Mouse (Mus musculus) kidney, embryonic 16.5 days (tissue): ENCODE results near the gene Polr3c. TPM values are rescaled to one million over a fixed set of nuclear protein-coding genes. Genes with fewer than 3 reads are reported as not detected.

Source experiments
- ATAC-seq: fragments of 200-750 bp; cut with Nextera tagmentation; 2 replicates; pipeline ENCODE4 v1.8.0; 2017; ENCODE audit warnings: moderate TSS enrichment; ENCODE audit not compliant: low FRiP score, low TSS enrichment
- H3K27ac ChIP-seq: fragments of 300-500 bp; sonication (generic); 2 replicates; pipeline ENCODE4 v1.5.1; 2014; ENCODE audit warnings: low read length
- H3K27me3 ChIP-seq: fragments of 300-500 bp; sonication (generic); 2 replicates; pipeline ENCODE4 v1.6.1; 2014; ENCODE audit warnings: low read length, control low read depth, mixed read lengths; ENCODE audit not compliant: insufficient read depth
- H3K36me3 ChIP-seq: fragments of 300-500 bp; sonication (generic); 2 replicates; pipeline ENCODE4 v1.6.1; 2014; ENCODE audit warnings: low read length, control low read depth, mixed read lengths; ENCODE audit not compliant: insufficient read depth
- H3K4me1 ChIP-seq: fragments of 300-500 bp; sonication (generic); 2 replicates; pipeline ENCODE4 v1.6.1; 2014; ENCODE audit warnings: low read length, control low read depth, mixed read lengths; ENCODE audit not compliant: insufficient read depth
- H3K4me2 ChIP-seq: fragments of 300-500 bp; sonication (generic); replicated peaks from 2 replicates; pipeline ENCODE4 v1.6.1; 2014; ENCODE audit warnings: low read depth, low read length
- H3K4me3 ChIP-seq: fragments of 300-500 bp; sonication (generic); 2 replicates; pipeline ENCODE4 v1.5.1; 2014; ENCODE audit warnings: mild to moderate bottlenecking, low read length
- H3K9ac ChIP-seq: fragments of 300-500 bp; sonication (generic); replicated peaks from 2 replicates; pipeline ENCODE4 v1.6.1; 2014; ENCODE audit warnings: low read length
- H3K9me3 ChIP-seq: fragments of 300-500 bp; sonication (generic); 2 replicates; pipeline ENCODE4 v1.6.1; 2016; ENCODE audit warnings: low read length, control low read depth
- WGBS: fragments of 180-500 bp; shearing (Covaris S2); extraction: QIAGEN DNeasy Blood & Tissue Kit; methylation state at CpG from one replicate; pipeline ENCODE4 v1.1.7; 2014; 5-methylcytosine and 5-hydroxymethylcytosine counted together
- polyA plus RNA-seq: library from polyadenylated mRNA; unstranded; fragments of >200 nt; fragmentation: Nextera tagmentation; extraction: Ambion mirVana; gene quantifications from 2 replicates; pipeline ENCODE4 v1.2.1, GENCODE M21; 2015

The Polr3c gene
- polyA plus RNA-seq, 1 experiment from 2014 or later, result 44.5 TPM

DNA sequence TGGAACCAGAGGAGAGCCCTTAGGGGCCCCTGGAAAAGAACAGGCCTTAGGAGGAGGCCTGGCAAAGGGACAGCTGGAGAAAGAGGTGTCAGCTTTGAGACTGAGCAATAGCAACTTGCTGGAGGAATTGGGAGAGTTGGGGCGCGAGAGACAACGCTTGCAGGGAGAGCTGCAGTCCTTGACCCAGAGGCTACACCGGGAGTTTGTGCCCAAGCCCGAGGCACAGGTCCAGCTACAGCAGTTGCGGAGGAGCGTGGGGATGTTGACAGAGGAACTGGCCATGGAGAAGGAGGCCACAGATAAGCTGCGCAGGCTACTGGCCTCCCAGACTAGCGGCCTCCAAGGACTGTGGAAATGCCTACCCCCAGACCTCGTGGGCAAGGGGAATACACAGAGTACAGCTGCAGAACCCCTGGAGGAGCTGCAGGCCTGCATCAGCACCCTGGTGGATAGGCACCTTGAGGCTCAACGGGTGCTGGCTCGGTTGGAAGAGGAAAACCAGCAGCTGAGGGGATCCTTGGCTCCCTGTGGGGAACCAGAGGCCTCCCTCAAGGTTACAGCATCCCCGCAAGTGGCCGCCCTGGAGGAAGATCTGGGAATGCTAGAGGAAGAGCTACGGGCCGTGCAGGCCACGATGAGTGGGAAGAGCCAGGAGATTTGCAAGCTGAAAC lies 43.1 kb downstream of the Polr3c start:
- peaks cover 10% of the 10 kb centered on the region; the same call in 1 of the 2 replicates for H3K27me3 ChIP-seq
- no peak overlapping the region for H3K27ac ChIP-seq
- peak overlapping the region; percentile 42 for H3K9ac ChIP-seq
- ATAC-seq, result no peak
- H3K4me3 ChIP-seq, result peak overlapping the region; percentile 22
- 58% methylated on average over 17 of the region's 17 CpGs for WGBS
- no peaks in the 10 kb centered on the region for H3K4me1 ChIP-seq
- H3K9me3 ChIP-seq, result no peaks in the 10 kb centered on the region
- H3K36me3 ChIP-seq, result no peaks in the 10 kb centered on the region
- peak overlapping the region; percentile 42 for H3K4me2 ChIP-seq

DNA sequence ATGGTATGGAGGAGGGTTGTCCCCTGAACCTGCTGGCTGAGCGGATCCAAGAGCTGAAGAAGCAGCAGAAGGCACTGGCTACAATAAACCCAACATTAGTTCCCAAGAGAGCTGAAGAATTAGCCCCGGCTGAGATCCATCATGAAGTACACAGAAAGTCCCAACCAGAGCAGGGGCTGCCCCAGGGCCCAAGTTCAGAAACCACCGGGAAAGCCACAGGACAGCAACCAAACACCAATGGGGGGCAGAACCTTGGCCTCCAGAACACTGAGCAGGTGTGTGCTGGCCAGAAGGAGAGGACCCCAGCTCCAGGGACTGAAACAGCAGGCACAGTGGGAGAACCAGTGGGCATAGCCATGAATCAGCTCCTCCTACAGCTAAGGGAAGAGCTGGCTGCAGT lies 43.9 kb downstream of the Polr3c start:
- Histone ChIP-seq H3K4me3 (no peak overlapping the region), H3K27ac (no peak overlapping the region), H3K27me3 (peaks cover 10% of the 10 kb centered on the region; the same call in 1 of the 2 replicates), H3K36me3 (no peaks in the 10 kb centered on the region), H3K4me2 (no peak overlapping the region), H3K9ac (no peak overlapping the region), H3K4me1 (no peaks in the 10 kb centered on the region), H3K9me3 (no peaks in the 10 kb centered on the region)
- ATAC-seq, result no peak
- whole genome bisulfite sequencing, result 93% methylated on average over 3 of the region's 3 CpGs

DNA sequence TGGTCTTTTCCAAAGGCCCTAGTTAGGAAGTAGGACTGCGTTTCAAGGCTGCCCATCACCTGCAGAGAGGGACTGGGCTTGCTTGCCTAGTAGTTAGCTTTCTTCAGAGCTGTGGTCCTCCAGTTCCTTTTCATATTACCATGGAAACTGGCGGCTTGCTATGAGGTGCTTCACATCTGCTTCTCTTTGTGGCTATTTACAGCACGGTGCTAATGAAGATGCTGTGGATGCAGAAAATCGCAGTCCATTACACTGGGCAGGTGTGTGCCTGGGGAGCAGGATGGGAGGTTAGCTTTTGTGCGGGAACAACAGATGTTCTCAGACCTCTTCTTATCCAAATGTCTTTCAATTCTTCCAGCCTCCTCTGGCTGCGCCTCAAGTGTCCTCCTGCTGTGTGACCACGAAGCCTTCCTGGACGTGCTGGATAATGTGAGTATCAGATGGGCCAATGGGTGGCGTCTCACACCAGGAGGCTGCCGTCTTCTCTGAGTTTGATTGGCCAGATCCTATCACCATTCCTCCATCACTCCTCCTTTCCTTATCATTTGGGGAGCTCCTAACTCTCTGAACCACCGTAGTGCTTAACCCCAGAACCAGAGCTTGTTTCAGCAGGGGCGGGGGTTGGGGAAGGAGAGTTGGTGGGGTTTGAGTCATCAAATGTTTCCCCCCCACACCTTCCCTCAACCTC lies 47.0 kb downstream of the Polr3c start:
- Histone ChIP-seq H3K9ac (no peak overlapping the region), H3K27ac (no peak overlapping the region), H3K27me3 (peaks cover 10% of the 10 kb centered on the region; the same call in 1 of the 2 replicates), H3K4me1 (peaks cover 4% of the 10 kb centered on the region; the same call in 1 of the 2 replicates), H3K4me2 (no peak overlapping the region), H3K36me3 (no peaks in the 10 kb centered on the region), H3K4me3 (no peak overlapping the region), H3K9me3 (no peaks in the 10 kb centered on the region)
- 32% methylated on average over 12 of the region's 12 CpGs for WGBS
- ATAC-seq, result no peak

DNA sequence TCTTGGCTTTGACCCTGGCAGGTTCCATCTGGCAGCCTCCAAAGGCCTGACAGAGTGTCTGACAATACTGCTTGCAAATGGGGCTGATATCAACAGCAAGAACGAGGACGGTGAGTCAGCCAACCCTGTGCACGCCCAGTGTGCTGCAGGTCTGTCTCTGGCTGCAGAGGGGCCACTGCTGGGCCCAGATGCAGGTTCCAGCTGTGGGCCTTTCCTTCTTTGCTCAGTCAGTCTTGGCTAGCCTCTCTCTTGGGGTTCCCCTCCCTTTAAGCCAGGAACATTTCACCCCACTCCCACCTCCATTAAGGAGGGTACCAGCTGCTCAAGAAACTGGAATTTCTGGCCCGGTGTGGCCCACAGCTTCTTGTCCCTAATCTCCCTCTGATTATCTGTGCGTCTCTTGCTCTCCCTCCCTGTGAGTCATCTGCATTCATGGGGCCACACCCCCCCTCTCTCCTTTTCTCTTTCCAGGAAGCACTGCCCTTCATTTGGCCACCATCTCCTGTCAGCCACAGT lies 48.2 kb downstream of the Polr3c start:
- H3K36me3 ChIP-seq, result no peaks in the 10 kb centered on the region
- H3K9me3 ChIP-seq, result no peaks in the 10 kb centered on the region
- WGBS, result 36% methylated on average over 5 of the region's 5 CpGs
- no peak overlapping the region for H3K4me2 ChIP-seq
- no peak overlapping the region for H3K27ac ChIP-seq
- H3K4me3 ChIP-seq, result no peak overlapping the region
- peaks cover 10% of the 10 kb centered on the region; the same call in 1 of the 2 replicates for H3K27me3 ChIP-seq
- H3K9ac ChIP-seq, result no peak overlapping the region
- no peak for ATAC-seq
- H3K4me1 ChIP-seq, result peaks cover 10% of the 10 kb centered on the region

DNA sequence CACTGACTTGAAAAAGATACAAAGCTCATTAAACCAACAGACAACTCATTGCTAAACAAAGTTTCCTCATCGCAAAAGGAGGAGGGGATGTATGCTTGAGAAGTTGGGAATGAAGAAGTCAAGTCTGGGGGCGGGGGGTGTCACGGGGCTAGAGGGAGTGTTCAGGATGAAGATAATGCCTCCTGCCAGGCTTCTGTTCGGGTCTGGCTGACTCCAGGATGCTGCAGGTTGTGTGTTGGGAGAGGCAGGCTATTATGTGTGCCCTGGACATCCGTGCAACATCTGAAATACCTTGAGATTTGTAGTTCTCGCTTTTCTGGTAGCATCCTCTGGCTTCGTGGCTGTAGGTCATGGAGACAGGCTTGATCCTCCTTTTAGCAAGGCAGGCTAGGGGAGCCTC lies 49.0 kb downstream of the Polr3c start:
- H3K27ac ChIP-seq, result no peak overlapping the region
- H3K9me3 ChIP-seq, result no peaks in the 10 kb centered on the region

DNA sequence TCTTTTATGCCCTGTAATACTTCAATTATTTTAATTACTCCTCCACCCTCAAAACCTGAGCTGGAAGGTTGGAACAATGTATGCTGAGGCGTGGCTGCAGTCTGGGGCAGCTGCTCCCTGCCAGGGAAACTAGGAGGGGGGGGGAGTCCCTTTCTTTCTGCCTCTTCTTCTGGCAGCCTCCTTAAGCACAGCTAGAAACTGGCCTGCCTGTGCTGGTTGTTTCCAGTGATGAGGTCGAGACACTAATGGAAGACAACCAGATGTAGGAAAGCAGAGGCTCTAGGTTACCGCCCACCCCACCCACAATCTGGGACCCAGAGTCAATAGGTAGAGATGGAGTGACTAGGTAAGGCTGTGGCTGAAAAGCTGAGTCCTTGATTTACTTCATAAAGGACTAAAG lies 51.7 kb downstream of the Polr3c start:
- peaks cover 21% of the 10 kb centered on the region for H3K4me1 ChIP-seq
- H3K27ac ChIP-seq, result peak overlapping the region; percentile 20; the same call in 1 of the 2 replicates
- 44% methylated on average over 3 of the region's 3 CpGs for WGBS
- H3K36me3 ChIP-seq, result no peaks in the 10 kb centered on the region
- H3K9me3 ChIP-seq, result no peaks in the 10 kb centered on the region
- H3K4me3 ChIP-seq, result no peak overlapping the region
- H3K9ac ChIP-seq, result no peak overlapping the region
- 0 out of 2 replicates have a peak, but pooled peaks cover 5% of the 10 kb centered on the region for H3K27me3 ChIP-seq
- ATAC-seq, result no peak
- no peak overlapping the region for H3K4me2 ChIP-seq

More for the DNA sequence above, 49.0 kb downstream of the Polr3c start:
- 0 out of 2 replicates have a peak, but pooled peaks cover 5% of the 10 kb centered on the region for H3K27me3 ChIP-seq
- H3K4me1 ChIP-seq, result peaks cover 17% of the 10 kb centered on the region
- H3K4me3 ChIP-seq, result no peak overlapping the region
- H3K4me2 ChIP-seq, result no peak overlapping the region
- no peak overlapping the region for H3K9ac ChIP-seq
- no peak for ATAC-seq
- WGBS, result 68% methylated on average over 7 of the region's 7 CpGs
- H3K36me3 ChIP-seq, result no peaks in the 10 kb centered on the region

DNA sequence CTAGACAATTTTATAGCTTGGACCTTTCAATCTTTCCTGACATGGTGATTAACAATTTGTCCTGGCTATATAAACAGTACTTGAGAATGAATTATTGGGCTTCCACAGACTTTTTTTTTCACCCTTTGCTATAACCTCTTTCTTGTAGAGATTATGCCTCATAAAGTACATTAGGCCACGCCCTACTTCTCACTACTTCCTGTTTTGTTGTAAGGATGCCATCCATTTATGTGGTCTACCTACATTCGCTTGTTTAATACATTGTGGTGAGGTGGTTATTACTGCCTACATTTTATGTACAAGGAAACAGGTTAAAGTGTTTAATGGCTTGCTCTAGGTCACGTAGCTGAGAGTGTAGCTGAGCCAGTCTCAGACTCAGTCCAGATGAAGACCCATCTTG lies 52.3 kb downstream of the Polr3c start:
- no peak for ATAC-seq
- Histone ChIP-seq H3K4me1 (peaks cover 26% of the 10 kb centered on the region), H3K9ac (no peak overlapping the region)

DNA sequence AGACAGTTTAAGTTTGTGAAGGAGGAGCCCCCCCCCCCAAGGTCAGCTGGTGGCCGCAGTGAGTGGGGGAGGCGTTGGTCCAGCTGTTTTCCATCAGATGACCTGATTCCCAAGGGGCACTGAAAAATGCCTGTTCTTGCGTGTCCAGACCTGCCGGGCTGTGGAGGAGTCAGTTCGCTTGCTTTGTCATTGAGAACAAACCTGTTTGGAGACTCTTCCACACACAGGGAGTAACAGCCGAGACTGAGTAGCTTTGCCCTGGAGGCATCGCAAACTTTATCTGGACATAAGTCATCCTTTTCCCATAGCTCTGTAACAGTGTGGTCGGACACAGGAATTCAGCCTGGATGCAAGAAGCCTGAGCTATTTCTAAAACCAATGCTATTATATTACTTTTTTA lies 53.0 kb downstream of the Polr3c start:
- peaks cover 26% of the 10 kb centered on the region for H3K4me1 ChIP-seq
- ATAC-seq, result peak; percentile 40
- no peaks in the 10 kb centered on the region for H3K9me3 ChIP-seq
- H3K27ac ChIP-seq, result peak overlapping the region; percentile 17; the same call in 1 of the 2 replicates
- H3K36me3 ChIP-seq, result no peaks in the 10 kb centered on the region
- no peak overlapping the region for H3K9ac ChIP-seq
- no peak overlapping the region for H3K4me3 ChIP-seq
- peak overlapping the region; percentile 6 for H3K4me2 ChIP-seq
- H3K27me3 ChIP-seq, result no peaks in the 10 kb centered on the region
- WGBS, result 12% methylated on average over 8 of the region's 8 CpGs

More for the DNA sequence above, 52.3 kb downstream of the Polr3c start:
- Histone ChIP-seq H3K4me3 (no peak overlapping the region), H3K27ac (peak overlapping the region; percentile 20; the same call in 1 of the 2 replicates), H3K4me2 (no peak overlapping the region), H3K9me3 (no peaks in the 10 kb centered on the region), H3K27me3 (0 out of 2 replicates have a peak, but pooled peaks cover 4% of the 10 kb centered on the region), H3K36me3 (no peaks in the 10 kb centered on the region)
- 59% methylated on average over 3 of the region's 3 CpGs for WGBS

DNA sequence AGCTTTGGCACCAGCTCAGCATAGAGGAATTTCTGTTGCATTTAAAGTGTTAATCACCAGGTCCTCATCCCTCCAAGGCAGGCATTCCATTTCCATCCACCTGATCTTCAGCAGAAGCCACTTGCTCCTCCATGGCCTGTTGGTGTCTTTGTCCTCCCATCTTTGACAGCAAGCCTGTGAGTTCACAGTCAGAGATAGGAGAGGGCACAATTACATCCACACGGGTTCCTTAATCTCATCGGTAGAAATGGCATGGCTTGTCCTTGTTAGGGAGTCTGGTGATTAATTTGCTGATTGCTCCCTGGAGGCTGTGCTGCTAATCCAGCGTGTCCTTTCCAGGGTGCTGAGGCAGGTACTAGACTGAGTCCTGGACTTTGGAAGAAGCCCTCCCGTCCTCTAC lies 53.9 kb downstream of the Polr3c start:
- H3K9ac ChIP-seq, result no peak overlapping the region
- H3K9me3 ChIP-seq, result no peaks in the 10 kb centered on the region
- H3K4me1 ChIP-seq, result peaks cover 26% of the 10 kb centered on the region
- no peaks in the 10 kb centered on the region for H3K36me3 ChIP-seq
- H3K4me2 ChIP-seq, result no peak overlapping the region
- WGBS, result 59% methylated on average over 4 of the region's 4 CpGs
- no peak overlapping the region for H3K4me3 ChIP-seq
- no peak overlapping the region for H3K27ac ChIP-seq
- ATAC-seq, result no peak
- H3K27me3 ChIP-seq, result no peaks in the 10 kb centered on the region

DNA sequence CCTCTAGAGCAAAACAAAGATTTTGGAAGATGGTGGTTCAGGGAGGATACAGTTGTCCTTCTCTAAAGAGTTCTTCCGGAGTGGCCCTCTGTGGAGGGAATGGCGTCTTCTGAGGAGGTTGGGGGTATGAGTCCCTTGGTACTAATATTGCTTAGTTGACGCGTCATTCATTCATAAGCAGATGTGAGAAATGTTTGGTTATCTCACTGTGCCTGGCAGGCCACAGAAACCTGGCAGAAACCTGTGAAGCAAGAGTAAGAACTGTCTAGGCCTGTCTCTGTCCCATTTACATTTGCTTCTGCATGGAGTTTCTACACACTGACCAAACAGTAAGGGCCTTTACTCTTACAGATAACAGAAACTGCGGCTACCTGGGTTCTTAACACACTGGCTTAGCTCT lies 55.9 kb downstream of the Polr3c start:
- Histone ChIP-seq H3K4me3 (no peak overlapping the region), H3K9me3 (no peaks in the 10 kb centered on the region), H3K4me1 (peaks cover 26% of the 10 kb centered on the region), H3K27me3 (no peaks in the 10 kb centered on the region), H3K27ac (no peak overlapping the region), H3K9ac (no peak overlapping the region), H3K36me3 (no peaks in the 10 kb centered on the region), H3K4me2 (no peak overlapping the region)
- ATAC-seq, result no peak
- 96% methylated on average over 5 of the region's 5 CpGs for WGBS
